Mouse (Mus musculus) CH12.LX (cell line): ENCODE measurements around the gene Ankrd22. TPM values are rescaled to one million over a fixed set of nuclear protein-coding genes. Genes with fewer than 3 reads are reported as not detected.

Source experiments
- DNase-seq: peaks from one replicate; pipeline ENCODE4 v3.0.0-alpha.2; 2013; ENCODE audit errors: extremely low read depth
- H3K27ac ChIP-seq: 2 replicates; pipeline ENCODE4 v1.5.1; 2012; ENCODE audit warnings: low read depth, mild to moderate bottlenecking, control low read depth, moderate library complexity; ENCODE audit not compliant: insufficient read depth
- H3K27me3 ChIP-seq: replicated peaks from 2 replicates; pipeline ENCODE3; 2012; ENCODE audit warnings: inconsistent platforms
- H3K36me3 ChIP-seq, 2 experiments: replicated peaks in 1 of 2; 2 replicates each; pipeline versions ENCODE3 to v1.6.1; 2012; ENCODE audit warnings: inconsistent platforms in 1 of 2, low read length in 1 of 2, mild to moderate bottlenecking in 1 of 2, mixed read lengths in 1 of 2, moderate library complexity in 1 of 2; ENCODE audit not compliant: control insufficient read depth in 1 of 2, insufficient read depth in 1 of 2
- H3K4me1 ChIP-seq, 2 experiments: 2 replicates each; pipeline ENCODE4 v1.6.1; 2012; ENCODE audit warnings: inconsistent platforms in 1 of 2, moderate library complexity in 1 of 2; ENCODE audit not compliant: insufficient read depth in 2 of 2, control insufficient read depth in 1 of 2
- H3K4me2 ChIP-seq: 2 replicates; pipeline ENCODE4 v1.6.1; 2012; ENCODE audit warnings: low read depth, mild to moderate bottlenecking, control low read depth; ENCODE audit not compliant: poor library complexity, insufficient read depth, severe bottlenecking
- H3K4me3 ChIP-seq, 3 experiments: fragments of 150-350 bp in 1 of 3; sonication (generic) in 1 of 3; replicated peaks in 1 of 3; 2 replicates each; pipeline versions ENCODE3 to v1.5.1; 2011 to 2012; ENCODE audit warnings: low read depth in 2 of 3, low read length in 2 of 3, mild to moderate bottlenecking in 2 of 3, moderate library complexity in 2 of 3, control low read depth in 1 of 3, improper control_type of control experiment in 1 of 3, inconsistent platforms in 1 of 3, mixed read lengths in 1 of 3; ENCODE audit not compliant: poor library complexity in 1 of 3
- H3K79me2 ChIP-seq: replicated peaks from 2 replicates; pipeline ENCODE4 v1.6.1; 2012; ENCODE audit warnings: mild to moderate bottlenecking, moderate library complexity; ENCODE audit not compliant: control insufficient read depth, poor library complexity, insufficient read depth, severe bottlenecking; ENCODE audit errors: extremely low read depth
- H3K9ac ChIP-seq: 2 replicates; pipeline ENCODE4 v1.6.1; 2012; ENCODE audit warnings: low read depth, mild to moderate bottlenecking, control low read depth, moderate library complexity; ENCODE audit not compliant: insufficient read depth
- H3K9me3 ChIP-seq: replicated peaks from 2 replicates; pipeline ENCODE3; 2012; ENCODE audit warnings: low read length, inconsistent platforms, mixed read lengths
- BHLHE40 ChIP-seq: IDR thresholded peaks from 2 replicates; pipeline ENCODE4 v1.6.1; 2011; ENCODE audit warnings: mild to moderate bottlenecking, low read depth, low read length, improper control_type of control experiment
- E2F4 ChIP-seq: IDR thresholded peaks from 2 replicates; pipeline ENCODE4 v1.6.1; 2011; ENCODE audit warnings: low read depth, low read length, improper control_type of control experiment; ENCODE audit not compliant: insufficient replicate concordance
- JUN ChIP-seq: IDR thresholded peaks from 2 replicates; pipeline ENCODE4 v1.6.1; 2011; ENCODE audit warnings: low read depth, mild to moderate bottlenecking, low read length, improper control_type of control experiment, moderate library complexity; ENCODE audit not compliant: insufficient read depth
- MAFK ChIP-seq: IDR thresholded peaks from 2 replicates; pipeline ENCODE4 v1.6.1; 2011; ENCODE audit warnings: low read length, improper control_type of control experiment; ENCODE audit not compliant: insufficient replicate concordance
- NELFE ChIP-seq: IDR thresholded peaks from 2 replicates; pipeline ENCODE4 v1.6.1; 2011; ENCODE audit warnings: low read depth, low read length, improper control_type of control experiment
- POLR2A ChIP-seq: IDR thresholded peaks from 2 replicates; pipeline ENCODE4 v1.6.1; 2011; ENCODE audit warnings: low read depth, mild to moderate bottlenecking, improper control_type of control experiment, low read length
- USF1 ChIP-seq: IDR thresholded peaks from 2 replicates; pipeline ENCODE4 v1.6.1; 2014; ENCODE audit warnings: low read depth, mild to moderate bottlenecking, inconsistent platforms, low read length, improper control_type of control experiment
- ZKSCAN1 ChIP-seq: IDR thresholded peaks from 2 replicates; pipeline ENCODE4 v1.6.1; 2012; ENCODE audit warnings: low read depth, inconsistent platforms, low read length, improper control_type of control experiment, borderline replicate concordance
- ZMIZ1 ChIP-seq: IDR thresholded peaks from 2 replicates; pipeline ENCODE4 v1.6.1; 2012; ENCODE audit warnings: low read depth, mild to moderate bottlenecking, inconsistent platforms, low read length, improper control_type of control experiment
- dilution Hi-C: fragments of 300-500 bp; cut with MboI; formaldehyde crosslinking; loops from 2 replicates; pipeline ENCODE4 v1.14.3; 2020; ENCODE audit warnings: low sequenced_read_pairs; ENCODE audit not compliant: extremely low pct_unique_long_range_greater_than_20kb, extremely low pct_ligation_motif_present
- in situ Hi-C: fragments of 300-500 bp; cut with MboI; formaldehyde crosslinking; loops from 3 replicates; pipeline ENCODE4 v1.14.3; 2019; ENCODE audit warnings: low sequenced_read_pairs, low pct_ligation_motif_present, low pct_unique_long_range_greater_than_20kb, mixed read lengths
- polyA plus RNA-seq: library from polyadenylated mRNA; unstranded; fragments of >175 nt; gene quantifications from 2 replicates; pipeline ENCODE4 v1.2.1, GENCODE M21; 2012; ENCODE audit warnings: low read depth; ENCODE audit not compliant: insufficient read length
- total RNA-seq, 2 experiments: library from RNA; depleted of rRNA; stranded (reverse); fragments of 300-350 nt in 1 of 2; fragments of >200 nt in 1 of 2; gene quantifications; 2 replicates each; pipeline ENCODE4 v1.2.3; 2012 to 2014

Ankrd22 gene
- total and polyA plus RNA-seq, 3 experiments: not detected

DNA sequence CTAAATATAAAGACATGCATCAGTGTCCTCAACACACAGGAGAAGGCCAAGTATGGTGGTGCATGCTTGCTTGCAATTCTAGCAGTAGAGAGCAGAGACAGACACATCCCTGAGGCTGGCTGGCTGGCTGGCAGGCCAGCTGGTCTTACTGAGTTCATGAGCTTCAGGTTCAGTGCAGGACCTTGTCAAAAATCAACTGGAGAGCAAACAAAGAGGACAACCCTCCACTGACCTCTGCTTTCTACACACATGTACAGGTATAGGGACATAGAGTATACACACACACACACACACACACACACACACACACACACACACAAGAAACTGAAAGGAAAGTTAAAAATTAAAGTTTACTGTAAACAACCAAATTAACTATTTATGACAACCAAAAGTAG lies 47.4 kb upstream of the Ankrd22 start:
- no peak overlapping the region for H3K27ac ChIP-seq
- TF ChIP-seq E2F4 (no peak), ZKSCAN1 (no peak), ZMIZ1 (no peak)
- no peak overlapping the region for H3K4me2 ChIP-seq
- H3K4me1 ChIP-seq: peaks cover 6 to 86% of the 10 kb centered on the region in 2 experiments
- no peak for DNase-seq
- no peak overlapping the region for H3K9ac ChIP-seq
- in situ Hi-C loops (no loop called here), dilution Hi-C loops (no loop called here)
- no peaks in the 10 kb centered on the region for H3K27me3 ChIP-seq
- peaks cover 19% of the 10 kb centered on the region for H3K79me2 ChIP-seq
- H3K36me3 ChIP-seq: peaks cover 17 to 54% of the 10 kb centered on the region in 2 experiments
- no peak overlapping the region for H3K4me3 ChIP-seq
- H3K9me3 ChIP-seq: no peaks in the 10 kb centered on the region

DNA sequence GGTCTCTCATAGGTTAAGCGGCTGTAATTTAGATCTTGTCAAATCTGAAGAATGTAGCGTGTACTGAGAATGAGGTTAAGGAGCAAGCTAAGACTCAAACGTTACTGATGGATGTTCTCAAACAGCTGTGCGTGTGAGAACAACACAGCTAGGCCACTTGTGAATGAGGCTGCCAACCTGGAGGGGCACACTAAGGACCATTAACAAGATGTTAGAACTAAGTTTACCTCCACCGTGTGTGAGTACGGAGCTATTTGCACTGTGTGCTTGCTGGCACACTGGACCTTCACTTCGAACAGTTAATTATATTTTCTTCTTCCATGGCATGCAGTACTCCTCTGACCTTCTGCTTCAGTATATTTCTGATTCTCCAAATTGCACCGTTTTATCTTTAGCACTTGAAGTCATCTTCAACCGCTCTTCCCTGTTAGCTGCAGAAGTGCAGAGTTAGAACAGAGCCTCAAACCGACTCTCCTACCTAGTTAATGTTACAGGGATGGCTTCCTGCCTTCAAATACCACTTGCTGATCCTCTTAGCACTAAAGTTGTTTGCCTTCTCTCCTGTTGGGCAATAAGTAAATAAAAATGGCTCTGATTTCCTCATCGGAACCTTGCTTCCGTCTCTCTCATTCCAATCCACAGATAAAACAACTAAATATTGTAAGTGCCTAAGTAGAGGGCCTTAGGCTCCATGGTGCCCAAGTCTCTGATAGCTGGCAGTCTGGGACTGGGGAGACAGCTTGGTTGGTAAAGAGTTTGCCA lies 46.8 kb upstream of the Ankrd22 start:
- no peak overlapping the region for H3K27ac ChIP-seq
- H3K36me3 ChIP-seq: peaks cover 17 to 54% of the 10 kb centered on the region in 2 experiments
- H3K9me3 ChIP-seq: no peaks in the 10 kb centered on the region
- DNase-seq: no peak
- in situ Hi-C loops: no loop called here
- dilution Hi-C loops: no loop called here
- no peak overlapping the region for H3K4me2 ChIP-seq
- H3K9ac ChIP-seq: no peak overlapping the region
- no peak overlapping the region for H3K4me3 ChIP-seq
- H3K4me1 ChIP-seq: peaks cover 6 to 81% of the 10 kb centered on the region in 2 experiments
- H3K27me3 ChIP-seq: no peaks in the 10 kb centered on the region
- H3K79me2 ChIP-seq: peaks cover 19% of the 10 kb centered on the region
- TF ChIP-seq JUN: no peak
- TF ChIP-seq, all 38 proteins: peak for 0

DNA sequence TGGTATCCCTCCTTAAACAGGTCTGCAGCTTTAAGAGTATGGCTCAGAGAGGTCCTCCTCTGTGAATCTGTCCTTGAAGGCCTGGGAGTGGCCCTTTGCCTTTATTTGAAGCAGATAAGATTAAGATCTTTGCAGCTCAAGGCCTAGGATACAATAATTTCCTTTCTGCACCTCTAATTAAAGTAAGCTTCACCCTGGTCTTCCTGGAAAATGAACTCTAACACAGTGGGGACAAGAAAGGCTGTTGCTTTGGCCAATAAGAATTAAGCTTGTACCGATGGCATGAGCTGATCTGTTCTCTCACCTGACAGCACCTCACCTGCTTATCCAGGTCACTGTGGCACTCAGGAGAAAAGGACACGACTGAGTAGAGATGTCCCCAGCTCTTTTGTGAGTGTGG lies 45.0 kb upstream of the Ankrd22 start:
- H3K4me1 ChIP-seq: peaks cover 6 to 69% of the 10 kb centered on the region in 2 experiments
- peaks cover 21% of the 10 kb centered on the region for H3K79me2 ChIP-seq
- H3K36me3 ChIP-seq: peaks cover 16 to 52% of the 10 kb centered on the region in 2 experiments
- H3K9me3 ChIP-seq: no peaks in the 10 kb centered on the region
- in situ Hi-C loops: no loop called here
- no peak overlapping the region for H3K27ac ChIP-seq
- H3K9ac ChIP-seq: no peak overlapping the region
- no peak for TF ChIP-seq MAFK
- TF ChIP-seq POLR2A: no peak
- TF ChIP-seq NELFE: no peak
- no peak for TF ChIP-seq BHLHE40
- TF ChIP-seq USF1: no peak
- no peaks in the 10 kb centered on the region for H3K27me3 ChIP-seq
- dilution Hi-C loops: no loop called here
- no peak for DNase-seq
- no peak overlapping the region for H3K4me3 ChIP-seq
- H3K4me2 ChIP-seq: no peak overlapping the region
